Mouse (Mus musculus): ENCODE measurements at regions not wholly inside any gene's neighbourhood (a gene's known extent, or its start where the extent isn't known, plus 50 kb on each side); places are given as distances from the start of the nearest gene placed in this dataset.

DNA sequence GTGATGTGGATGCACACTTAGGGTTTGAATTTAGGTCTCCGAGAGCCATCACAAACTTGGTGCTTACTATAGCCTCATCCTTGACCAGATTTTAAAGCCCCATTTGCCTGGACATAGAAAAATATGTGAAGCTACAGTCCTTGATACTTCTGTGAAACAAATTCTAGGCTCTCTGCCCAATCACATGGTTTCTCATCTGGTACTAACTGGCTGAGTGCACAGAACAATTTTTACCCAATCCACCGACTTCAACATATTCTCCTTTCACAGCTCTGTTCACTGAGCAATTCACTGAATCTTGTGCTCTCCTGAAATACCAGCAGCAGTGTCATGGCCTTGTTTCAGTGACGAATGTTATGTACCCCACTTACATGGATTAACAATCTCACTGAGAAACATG, 176.7 kb upstream of the 4933412E24Rik start:
- H3K4me2 ChIP-seq (ENCODE audit: low read depth, low read length) = no peak overlapping the region
- H3K36me3 ChIP-seq (replicated peaks; ENCODE audit: insufficient read depth, low read length) = no peaks in the 10 kb centered on the region
- no peak overlapping the region for H3K4me3 ChIP-seq (ENCODE audit: low read depth, low read length)
- no peak for DNase-seq
- no peaks in the 10 kb centered on the region for H3K27me3 ChIP-seq (ENCODE audit: insufficient read depth, low read length)
- H3K9me3 ChIP-seq (ENCODE audit: low read length) = no peaks in the 10 kb centered on the region
- 68% methylated on average over 3 of the region's 3 CpGs for WGBS (ENCODE audit: insufficient replicate concordance)
- TF ChIP-seq EP300 (IDR thresholded peaks at IDR 0.05; ENCODE audit: low read depth) (no peak), CTCF (IDR thresholded peaks at IDR 0.05; ENCODE audit: low read depth) (no peak)
- H3K27ac ChIP-seq (ENCODE audit: low read depth) = no peak overlapping the region
- no peak for ATAC-seq
- H3K9ac ChIP-seq (replicated peaks) = no peak overlapping the region
- H3K4me1 ChIP-seq (ENCODE audit: insufficient read depth) = no peaks in the 10 kb centered on the region

GRCm38 (mm10) chr15:60187002-60187715, 170.7 kb upstream of the 4933412E24Rik start:
- Histone ChIP-seq H3K36me3 (replicated peaks; ENCODE audit: insufficient read depth, low read length) (no peaks in the 10 kb centered on the region), H3K4me1 (ENCODE audit: insufficient read depth) (no peaks in the 10 kb centered on the region), H3K4me2 (ENCODE audit: low read depth, low read length) (no peak overlapping the region), H3K27ac (ENCODE audit: low read depth) (no peak overlapping the region), H3K27me3 (ENCODE audit: insufficient read depth, low read length) (no peaks in the 10 kb centered on the region), H3K4me3 (ENCODE audit: low read depth, low read length) (no peak overlapping the region), H3K9me3 (ENCODE audit: low read length) (no peaks in the 10 kb centered on the region), H3K9ac (replicated peaks) (no peak overlapping the region)
- WGBS (ENCODE audit: insufficient replicate concordance) = 43% methylated on average over 5 of the region's 5 CpGs
- DNase-seq (no peak), ATAC-seq (no peak)
- TF ChIP-seq CTCF (IDR thresholded peaks at IDR 0.05; ENCODE audit: low read depth) (no peak), EP300 (IDR thresholded peaks at IDR 0.05; ENCODE audit: low read depth) (no peak)

DNA sequence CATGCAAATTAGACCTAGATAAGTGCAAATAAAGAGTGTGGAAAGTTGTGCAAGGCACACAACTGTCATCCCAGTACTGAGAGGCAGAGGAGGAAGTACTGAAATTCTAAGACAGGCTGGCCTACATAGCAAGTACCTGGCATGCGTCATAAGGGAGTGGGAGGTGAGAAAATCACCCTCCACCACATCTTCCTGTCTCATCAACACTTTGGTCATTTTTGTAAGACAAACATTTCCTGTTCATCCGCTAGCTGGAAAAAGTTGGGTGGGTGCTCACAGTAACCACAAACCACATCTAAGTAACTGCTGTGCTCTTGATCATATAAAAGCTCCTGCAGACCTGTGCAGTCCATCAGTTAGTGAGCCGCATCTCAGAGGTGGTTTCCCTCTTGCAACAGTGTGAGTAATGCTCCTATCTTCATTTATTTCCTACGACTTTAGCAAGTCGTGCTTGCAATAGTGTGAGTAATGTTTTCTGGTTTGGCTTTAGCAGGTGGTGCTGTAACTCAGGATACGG, 125.2 kb upstream of the 4933412E24Rik start:
- no peaks in the 10 kb centered on the region for H3K9me3 ChIP-seq (ENCODE audit: low read length)
- H3K4me3 ChIP-seq (ENCODE audit: low read depth, low read length) = no peak overlapping the region
- no peak overlapping the region for H3K9ac ChIP-seq (replicated peaks)
- H3K4me1 ChIP-seq (ENCODE audit: insufficient read depth) = no peaks in the 10 kb centered on the region
- H3K36me3 ChIP-seq (replicated peaks; ENCODE audit: insufficient read depth, low read length) = no peaks in the 10 kb centered on the region
- TF ChIP-seq EP300 (IDR thresholded peaks at IDR 0.05; ENCODE audit: low read depth) (no peak), CTCF (IDR thresholded peaks at IDR 0.05; ENCODE audit: low read depth) (no peak)
- H3K27ac ChIP-seq (ENCODE audit: low read depth) = no peak overlapping the region
- no peaks in the 10 kb centered on the region for H3K27me3 ChIP-seq (ENCODE audit: insufficient read depth, low read length)
- ATAC-seq = no peak
- WGBS (ENCODE audit: insufficient replicate concordance) = 38% methylated on average over 6 of the region's 6 CpGs
- no peak for DNase-seq
- no peak overlapping the region for H3K4me2 ChIP-seq (ENCODE audit: low read depth, low read length)

DNA sequence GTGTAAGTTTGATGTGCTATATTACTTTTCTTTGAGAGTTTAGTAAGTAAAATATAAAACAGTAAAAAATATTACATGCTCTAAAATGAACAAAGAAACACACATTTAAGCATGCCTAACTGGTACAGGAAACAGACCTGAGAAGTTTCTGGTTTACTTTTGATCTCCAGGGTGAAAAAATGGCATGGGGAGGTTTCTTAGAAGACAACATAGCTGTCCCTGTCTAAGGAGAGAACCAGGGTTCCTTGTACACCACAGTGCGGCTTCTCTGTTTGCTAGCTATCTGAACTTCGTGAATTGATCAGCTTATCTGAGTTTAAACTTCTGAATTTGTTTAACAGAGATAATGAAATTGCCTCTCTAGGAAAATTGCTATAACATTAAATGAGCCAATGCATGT, 120.3 kb upstream of the 4933412E24Rik start:
- no peak overlapping the region for H3K4me2 ChIP-seq (ENCODE audit: low read depth, low read length)
- H3K9me3 ChIP-seq (ENCODE audit: low read length) = no peaks in the 10 kb centered on the region
- ATAC-seq (no peak), DNase-seq (no peak)
- no peaks in the 10 kb centered on the region for H3K4me1 ChIP-seq (ENCODE audit: insufficient read depth)
- H3K9ac ChIP-seq (replicated peaks) = no peak overlapping the region
- H3K36me3 ChIP-seq (replicated peaks; ENCODE audit: insufficient read depth, low read length) = no peaks in the 10 kb centered on the region
- H3K27ac ChIP-seq (ENCODE audit: low read depth) = no peak overlapping the region
- H3K4me3 ChIP-seq (ENCODE audit: low read depth, low read length) = no peak overlapping the region
- no peaks in the 10 kb centered on the region for H3K27me3 ChIP-seq (ENCODE audit: insufficient read depth, low read length)
- 35% methylated on average over 2 of the region's 2 CpGs for WGBS (ENCODE audit: insufficient replicate concordance)
- no peak for TF ChIP-seq EP300 (IDR thresholded peaks at IDR 0.05; ENCODE audit: low read depth)
- no peak for TF ChIP-seq CTCF (IDR thresholded peaks at IDR 0.05; ENCODE audit: low read depth)

DNA sequence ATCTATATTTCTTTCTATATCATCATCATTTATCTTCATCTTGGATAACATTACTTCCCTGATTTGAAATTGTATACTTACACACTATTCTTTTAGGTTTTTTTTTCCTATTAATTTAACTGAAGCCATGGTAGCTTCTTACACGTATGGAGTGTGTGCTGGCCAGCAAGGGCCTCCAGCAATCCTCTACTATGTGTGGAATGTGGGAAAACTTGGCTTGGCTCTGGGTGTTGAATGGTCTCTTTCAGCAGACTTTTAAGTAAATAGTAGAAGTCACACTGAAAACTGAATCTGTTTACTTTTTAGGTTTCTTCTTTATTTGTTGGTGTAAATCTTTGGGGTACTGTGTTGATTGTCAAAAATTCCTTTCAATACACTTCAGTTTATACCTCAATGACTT, 118.1 kb upstream of the 4933412E24Rik start:
- DNase-seq (no peak), ATAC-seq (no peak)
- Histone ChIP-seq H3K4me3 (ENCODE audit: low read depth, low read length) (no peak overlapping the region), H3K27me3 (ENCODE audit: insufficient read depth, low read length) (no peaks in the 10 kb centered on the region), H3K4me1 (ENCODE audit: insufficient read depth) (no peaks in the 10 kb centered on the region), H3K4me2 (ENCODE audit: low read depth, low read length) (no peak overlapping the region), H3K9ac (replicated peaks) (no peak overlapping the region), H3K9me3 (ENCODE audit: low read length) (no peaks in the 10 kb centered on the region), H3K36me3 (replicated peaks; ENCODE audit: insufficient read depth, low read length) (no peaks in the 10 kb centered on the region), H3K27ac (ENCODE audit: low read depth) (no peak overlapping the region)
- no peak for TF ChIP-seq EP300 (IDR thresholded peaks at IDR 0.05; ENCODE audit: low read depth)
- no peak for TF ChIP-seq CTCF (IDR thresholded peaks at IDR 0.05; ENCODE audit: low read depth)
- 45% methylated on average over 1 of the region's 1 CpGs for WGBS (ENCODE audit: insufficient replicate concordance)

GRCm38 (mm10) chr15:60132701-60133100, 116.3 kb upstream of the 4933412E24Rik start:
- no peak for ATAC-seq
- no peak for DNase-seq
- Histone ChIP-seq H3K4me1 (ENCODE audit: insufficient read depth) (no peaks in the 10 kb centered on the region), H3K9me3 (ENCODE audit: low read length) (no peaks in the 10 kb centered on the region), H3K9ac (replicated peaks) (no peak overlapping the region), H3K4me3 (ENCODE audit: low read depth, low read length) (no peak overlapping the region), H3K4me2 (ENCODE audit: low read depth, low read length) (no peak overlapping the region), H3K27me3 (ENCODE audit: insufficient read depth, low read length) (no peaks in the 10 kb centered on the region), H3K36me3 (replicated peaks; ENCODE audit: insufficient read depth, low read length) (no peaks in the 10 kb centered on the region), H3K27ac (ENCODE audit: low read depth) (no peak overlapping the region)
- TF ChIP-seq CTCF (IDR thresholded peaks at IDR 0.05; ENCODE audit: low read depth) = no peak
- no peak for TF ChIP-seq EP300 (IDR thresholded peaks at IDR 0.05; ENCODE audit: low read depth)
- 51% methylated on average over 3 of the region's 3 CpGs for WGBS (ENCODE audit: insufficient replicate concordance)
